Mouse (Mus musculus) lung, adult 2 months (tissue): ENCODE results near the gene Pitpnm2.

ENCODE experiments used
- CTCF ChIP-seq: fragments of 200-500 bp; IDR thresholded peaks from 2 replicates; pipeline ENCODE4 v1.5.1; 2011; ENCODE audit warnings: mild to moderate bottlenecking, low read length, control low read depth; ENCODE audit not compliant: insufficient read depth
- POLR2A ChIP-seq: fragments of 200-500 bp; IDR thresholded peaks from 2 replicates; pipeline ENCODE4 v1.6.1; 2011; ENCODE audit warnings: low read depth, mild to moderate bottlenecking, control low read depth, low read length, borderline replicate concordance; ENCODE audit errors: extremely low read depth

DNA sequence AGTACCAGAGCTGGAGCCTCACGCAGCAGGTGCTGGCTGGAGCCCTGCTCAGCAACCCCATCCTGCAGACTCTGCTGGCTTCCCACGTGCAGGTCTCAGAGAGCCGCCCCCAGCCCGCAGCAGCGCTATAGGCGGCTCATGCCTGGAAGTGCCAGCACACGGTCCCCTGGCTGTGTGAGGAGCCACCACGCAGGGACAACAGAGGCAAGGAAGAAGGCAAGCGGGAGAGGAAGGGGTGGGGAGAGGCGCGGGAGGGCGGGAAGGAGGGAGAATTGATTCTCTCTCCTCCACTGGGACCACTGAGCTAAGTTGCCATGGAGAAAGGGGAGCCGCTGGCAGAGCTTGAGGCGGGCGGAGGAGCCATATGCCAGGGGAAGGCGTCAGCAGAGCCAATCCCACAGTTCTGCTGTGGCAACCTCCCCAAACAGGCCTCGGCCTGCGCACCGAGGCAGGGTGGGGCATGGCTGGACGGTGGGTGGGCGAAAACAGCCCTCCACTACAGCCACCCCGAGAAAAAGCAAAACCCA, 62.5 kb downstream of the Pitpnm2 start:
- no peak for TF ChIP-seq CTCF
- no peak for TF ChIP-seq POLR2A
